Mouse (Mus musculus) kidney, postnatal 0 days (tissue): ENCODE measurements around the gene Eci2. TPM values are rescaled to one million over a fixed set of nuclear protein-coding genes. Genes with fewer than 3 reads are reported as not detected.

Experiments
- ATAC-seq: fragments of 200-750 bp; cut with Nextera tagmentation; replicated peaks from 2 replicates; pipeline ENCODE4 v1.8.0; 2017; ENCODE audit warnings: low read depth, moderate number of reproducible peaks, moderate TSS enrichment, moderate library complexity; ENCODE audit not compliant: low FRiP score
- DNase-seq: peaks from one replicate; pipeline ENCODE4 v3.0.0-alpha.2; 2016; ENCODE audit warnings: low spot score
- H3K27ac ChIP-seq: fragments of 300-500 bp; sonication (generic); 2 replicates; pipeline ENCODE4 v1.5.1; 2014; ENCODE audit warnings: mild to moderate bottlenecking
- H3K27me3 ChIP-seq: fragments of 300-500 bp; sonication (generic); 2 replicates; pipeline ENCODE4 v1.6.1; 2014; ENCODE audit warnings: low read length, mixed read lengths; ENCODE audit not compliant: insufficient read depth
- H3K36me3 ChIP-seq: fragments of 300-500 bp; sonication (generic); 2 replicates; pipeline ENCODE4 v1.6.1; 2014; ENCODE audit warnings: low read length, mixed read lengths; ENCODE audit not compliant: insufficient read depth
- H3K4me1 ChIP-seq: fragments of 300-500 bp; sonication (generic); replicated peaks from 2 replicates; pipeline ENCODE4 v1.6.1; 2014; ENCODE audit warnings: antibody characterized with exemption, low read length, mixed read lengths; ENCODE audit not compliant: insufficient read depth
- H3K4me2 ChIP-seq: fragments of 300-500 bp; sonication (generic); 2 replicates; pipeline ENCODE4 v1.6.1; 2014; ENCODE audit warnings: mild to moderate bottlenecking, low read length, moderate library complexity, mixed read lengths
- H3K4me3 ChIP-seq: fragments of 300-500 bp; sonication (generic); replicated peaks from 2 replicates; pipeline ENCODE4 v1.5.1; 2014; ENCODE audit warnings: low read depth, low read length
- H3K9ac ChIP-seq: fragments of 300-500 bp; sonication (generic); 2 replicates; pipeline ENCODE4 v1.6.1; 2014; ENCODE audit warnings: low read depth, low read length
- H3K9me3 ChIP-seq: fragments of 300-500 bp; sonication (generic); replicated peaks from 2 replicates; pipeline ENCODE4 v1.6.1; 2016; ENCODE audit warnings: low read length, inconsistent platforms, mixed read lengths
- CTCF ChIP-seq: IDR thresholded peaks from 2 replicates; pipeline ENCODE4 v1.5.1; 2016; ENCODE audit warnings: antibody characterized with exemption, low read depth, mild to moderate bottlenecking, moderate library complexity
- WGBS: fragments of 180-500 bp; shearing (Covaris S2); extraction: QIAGEN DNeasy Blood & Tissue Kit; methylation state at CpG from one replicate; pipeline ENCODE4 v1.1.7; 2014; 5-methylcytosine and 5-hydroxymethylcytosine counted together
- polyA plus RNA-seq: library from polyadenylated mRNA; unstranded; fragments of >200 nt; fragmentation: Nextera tagmentation; extraction: Ambion mirVana; gene quantifications from 2 replicates; pipeline ENCODE4 v1.2.1, GENCODE M21; 2015

Gene Eci2
- polyA plus RNA-seq, 1 experiment from 2014 or later = 185 TPM

GRCm38 (mm10) chr13:35058145-35058544 is 31.2 kb upstream of the Eci2 start:
- no peak for TF ChIP-seq CTCF
- H3K36me3 ChIP-seq = no peaks in the 10 kb centered on the region
- H3K4me3 ChIP-seq = no peak overlapping the region
- no peak overlapping the region for H3K4me2 ChIP-seq
- 0 out of 2 replicates have a peak overlapping the region, but pooled peaks have one; percentile 57 for H3K27ac ChIP-seq
- H3K9ac ChIP-seq = no peak overlapping the region
- H3K27me3 ChIP-seq = no peaks in the 10 kb centered on the region
- no peaks in the 10 kb centered on the region for H3K9me3 ChIP-seq
- ATAC-seq = peak; percentile 97
- DNase-seq = peak; percentile 59
- WGBS = 7% methylated on average over 5 of the region's 5 CpGs
- no peaks in the 10 kb centered on the region for H3K4me1 ChIP-seq

- Histone ChIP-seq H3K9me3 (no peaks in the 10 kb centered on the region), H3K4me1 (no peaks in the 10 kb centered on the region), H3K4me3 (no peak overlapping the region), H3K27me3 (no peaks in the 10 kb centered on the region), H3K9ac (no peak overlapping the region), H3K4me2 (no peak overlapping the region), H3K36me3 (no peaks in the 10 kb centered on the region), H3K27ac (no peak overlapping the region)
- TF ChIP-seq CTCF = no peak
- WGBS = 44% methylated on average over 5 of the region's 5 CpGs
- ATAC-seq (no peak), DNase-seq (no peak)
These were observed 9.6 kb upstream of the Eci2 start for GRCm38 (mm10) chr13:35036486-35036885.

- Histone ChIP-seq H3K27ac (no peak overlapping the region), H3K27me3 (no peaks in the 10 kb centered on the region), H3K9ac (no peak overlapping the region), H3K4me2 (no peak overlapping the region), H3K9me3 (no peaks in the 10 kb centered on the region), H3K4me3 (no peak overlapping the region), H3K36me3 (no peaks in the 10 kb centered on the region), H3K4me1 (no peaks in the 10 kb centered on the region)
- ATAC-seq (no peak), DNase-seq (no peak)
- 77% methylated on average over 4 of the region's 4 CpGs for WGBS
- TF ChIP-seq CTCF = no peak
These were observed 8.8 kb upstream of the Eci2 start for GRCm38 (mm10) chr13:35035731-35036130.

GRCm38 (mm10) chr13:35033571-35033970 is 6.7 kb upstream of the Eci2 start:
- WGBS = 75% methylated on average over 4 of the region's 4 CpGs
- ATAC-seq = no peak

DNA sequence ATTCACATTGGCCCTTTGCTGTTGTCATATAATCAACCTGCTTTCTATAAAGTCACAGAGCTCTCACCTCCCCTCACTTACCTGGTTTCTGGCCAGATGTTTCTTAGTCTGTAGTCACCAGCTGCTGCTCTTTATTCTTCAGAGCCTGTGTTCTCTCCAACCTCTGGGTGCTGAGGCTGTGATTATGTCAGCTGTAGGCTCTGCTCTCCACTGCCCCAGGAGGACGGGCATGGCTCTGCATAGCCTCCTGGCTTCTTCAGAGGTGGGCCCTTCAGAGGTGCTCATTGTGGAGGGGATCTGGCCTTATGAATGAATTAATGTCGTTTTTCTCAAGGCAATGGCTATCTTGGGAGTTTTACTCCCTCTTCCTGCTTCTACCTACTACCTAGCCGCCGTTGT is 4.8 kb upstream of the Eci2 start:
- ATAC-seq = no peak
- H3K9ac ChIP-seq = no peak overlapping the region
- DNase-seq = peak; percentile 13
- no peak overlapping the region for H3K27ac ChIP-seq
- no peak overlapping the region for H3K4me2 ChIP-seq
- no peaks in the 10 kb centered on the region for H3K36me3 ChIP-seq
- H3K4me3 ChIP-seq = no peak overlapping the region
- no peaks in the 10 kb centered on the region for H3K4me1 ChIP-seq
- H3K27me3 ChIP-seq = no peaks in the 10 kb centered on the region
- H3K9me3 ChIP-seq = no peaks in the 10 kb centered on the region
- TF ChIP-seq CTCF = peak; percentile 48; the same call in 1 of the 2 replicates
- 73% methylated on average over 4 of the region's 4 CpGs for WGBS

More at GRCm38 (mm10) chr13:35033571-35033970, 6.7 kb upstream of the Eci2 start:
- no peak overlapping the region for H3K27ac ChIP-seq
- H3K9ac ChIP-seq = no peak overlapping the region
- DNase-seq = no peak
- no peaks in the 10 kb centered on the region for H3K27me3 ChIP-seq
- no peaks in the 10 kb centered on the region for H3K9me3 ChIP-seq
- H3K4me1 ChIP-seq = no peaks in the 10 kb centered on the region
- H3K4me2 ChIP-seq = no peak overlapping the region
- H3K36me3 ChIP-seq = no peaks in the 10 kb centered on the region
- no peak for TF ChIP-seq CTCF
- no peak overlapping the region for H3K4me3 ChIP-seq

DNA sequence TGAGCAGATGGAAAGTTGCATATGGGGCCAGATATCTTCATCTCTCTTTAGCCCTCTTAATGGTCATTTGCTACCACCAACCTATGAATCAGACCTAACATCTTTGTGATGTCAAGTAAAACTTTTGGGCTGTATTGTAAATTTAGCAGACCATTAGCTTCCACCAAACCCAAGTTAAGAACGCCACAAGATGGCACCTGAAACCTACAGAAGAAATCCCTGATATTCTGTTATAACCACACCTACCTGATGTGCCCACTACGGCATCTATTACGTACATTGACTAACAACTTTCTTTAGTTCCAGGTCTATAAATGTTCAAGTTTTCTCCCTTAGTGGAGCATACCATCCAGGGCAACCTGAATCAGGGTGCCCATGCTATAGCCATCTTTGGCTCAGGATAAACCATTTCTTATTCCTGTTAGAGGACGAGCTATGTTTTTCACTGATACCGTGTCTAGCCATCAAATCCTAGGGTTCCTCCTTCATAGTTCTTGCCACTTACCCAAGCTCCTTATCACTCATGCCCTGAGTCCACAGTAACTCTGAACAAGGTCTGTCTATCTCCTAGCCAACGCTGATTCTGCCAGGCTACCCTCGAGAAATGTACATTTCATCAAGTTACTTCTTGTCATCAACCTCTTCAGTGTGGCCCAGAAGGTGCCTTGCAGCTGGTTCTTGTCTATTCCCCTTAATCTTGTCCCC is 4.2 kb upstream of the Eci2 start:
- Histone ChIP-seq H3K9ac (no peak overlapping the region), H3K36me3 (no peaks in the 10 kb centered on the region), H3K27ac (no peak overlapping the region), H3K9me3 (no peaks in the 10 kb centered on the region), H3K4me1 (no peaks in the 10 kb centered on the region), H3K4me3 (no peak overlapping the region), H3K27me3 (no peaks in the 10 kb centered on the region), H3K4me2 (no peak overlapping the region)
- peak; percentile 55 for TF ChIP-seq CTCF
- WGBS = 85% methylated on average over 7 of the region's 7 CpGs
- ATAC-seq (no peak), DNase-seq (no peak)
